Mouse (Mus musculus): ENCODE measurements at regions not wholly inside any gene's neighbourhood (a gene's known extent, or its start where the extent isn't known, plus 50 kb on each side); places are given as distances from the start of the nearest gene placed in this dataset.

GRCm38 (mm10) chr2:137687208-137687607 is 569.2 kb upstream of the Btbd3 start:
- H3K27me3 ChIP-seq (ENCODE audit: control insufficient read depth, insufficient read depth, low read length) = no peaks in the 10 kb centered on the region
- H3K9ac ChIP-seq (ENCODE audit: low read length) = no peak overlapping the region
- no peaks in the 10 kb centered on the region for H3K36me3 ChIP-seq (ENCODE audit: control insufficient read depth, insufficient read depth, low read length)
- ATAC-seq (ENCODE audit: low FRiP score) (no peak), DNase-seq (ENCODE audit: low spot score, missing footprints) (no peak)
- no peak overlapping the region for H3K4me2 ChIP-seq
- H3K4me3 ChIP-seq (ENCODE audit: low read depth, low read length) = no peak overlapping the region
- 89% methylated on average over 11 of the region's 11 CpGs for WGBS
- H3K27ac ChIP-seq (ENCODE audit: low read depth, low read length) = no peak overlapping the region
- no peaks in the 10 kb centered on the region for H3K9me3 ChIP-seq (ENCODE audit: control insufficient read depth, low read length)
- H3K4me1 ChIP-seq (ENCODE audit: control insufficient read depth, insufficient read depth, low read length) = no peaks in the 10 kb centered on the region

GRCm38 (mm10) chr2:137686735-137687134 is 569.6 kb upstream of the Btbd3 start:
- Histone ChIP-seq H3K36me3 (ENCODE audit: control insufficient read depth, insufficient read depth, low read length) (no peaks in the 10 kb centered on the region), H3K27ac (ENCODE audit: low read depth, low read length) (no peak overlapping the region), H3K27me3 (ENCODE audit: control insufficient read depth, insufficient read depth, low read length) (no peaks in the 10 kb centered on the region), H3K4me2 (no peak overlapping the region), H3K4me3 (ENCODE audit: low read depth, low read length) (no peak overlapping the region), H3K9ac (ENCODE audit: low read length) (no peak overlapping the region), H3K9me3 (ENCODE audit: control insufficient read depth, low read length) (no peaks in the 10 kb centered on the region), H3K4me1 (ENCODE audit: control insufficient read depth, insufficient read depth, low read length) (no peaks in the 10 kb centered on the region)
- WGBS = 83% methylated on average over 4 of the region's 4 CpGs
- DNase-seq (ENCODE audit: low spot score, missing footprints) = no peak
- ATAC-seq (ENCODE audit: low FRiP score) = no peak

- Histone ChIP-seq H3K4me3 (ENCODE audit: low read depth, low read length) (no peak overlapping the region), H3K27me3 (ENCODE audit: control insufficient read depth, insufficient read depth, low read length) (no peaks in the 10 kb centered on the region), H3K4me1 (ENCODE audit: control insufficient read depth, insufficient read depth, low read length) (no peaks in the 10 kb centered on the region), H3K9me3 (ENCODE audit: control insufficient read depth, low read length) (no peaks in the 10 kb centered on the region), H3K27ac (ENCODE audit: low read depth, low read length) (no peak overlapping the region), H3K9ac (ENCODE audit: low read length) (no peak overlapping the region), H3K36me3 (ENCODE audit: control insufficient read depth, insufficient read depth, low read length) (no peaks in the 10 kb centered on the region), H3K4me2 (no peak overlapping the region)
- ATAC-seq (ENCODE audit: low FRiP score) (no peak), DNase-seq (ENCODE audit: low spot score, missing footprints) (no peak)
- 100% methylated on average over 1 of the region's 1 CpGs for WGBS
Measured at GRCm38 (mm10) chr2:137681762-137682161, 565.3 kb upstream of the Jag1 start.

GRCm38 (mm10) chr2:137663171-137663570 is 546.7 kb upstream of the Jag1 start:
- no peaks in the 10 kb centered on the region for H3K4me1 ChIP-seq (ENCODE audit: control insufficient read depth, insufficient read depth, low read length)
- H3K4me3 ChIP-seq (ENCODE audit: low read depth, low read length) = no peak overlapping the region
- H3K4me2 ChIP-seq = no peak overlapping the region
- H3K27me3 ChIP-seq (ENCODE audit: control insufficient read depth, insufficient read depth, low read length) = no peaks in the 10 kb centered on the region
- ATAC-seq (ENCODE audit: low FRiP score) (no peak), DNase-seq (ENCODE audit: low spot score, missing footprints) (no peak)
- 59% methylated on average over 2 of the region's 2 CpGs for WGBS
- no peak overlapping the region for H3K27ac ChIP-seq (ENCODE audit: low read depth, low read length)
- H3K9ac ChIP-seq (ENCODE audit: low read length) = no peak overlapping the region
- H3K9me3 ChIP-seq (ENCODE audit: control insufficient read depth, low read length) = no peaks in the 10 kb centered on the region
- H3K36me3 ChIP-seq (ENCODE audit: control insufficient read depth, insufficient read depth, low read length) = no peaks in the 10 kb centered on the region

- H3K36me3 ChIP-seq (ENCODE audit: control insufficient read depth, insufficient read depth, low read length) = no peaks in the 10 kb centered on the region
- H3K27ac ChIP-seq (ENCODE audit: low read depth, low read length) = no peak overlapping the region
- H3K9me3 ChIP-seq (ENCODE audit: control insufficient read depth, low read length) = no peaks in the 10 kb centered on the region
- H3K9ac ChIP-seq (ENCODE audit: low read length) = no peak overlapping the region
- DNase-seq (ENCODE audit: low spot score, missing footprints) (no peak), ATAC-seq (ENCODE audit: low FRiP score) (no peak)
- WGBS = 88% methylated on average over 2 of the region's 2 CpGs
- no peak overlapping the region for H3K4me3 ChIP-seq (ENCODE audit: low read depth, low read length)
- H3K4me2 ChIP-seq = no peak overlapping the region
- no peaks in the 10 kb centered on the region for H3K4me1 ChIP-seq (ENCODE audit: control insufficient read depth, insufficient read depth, low read length)
- H3K27me3 ChIP-seq (ENCODE audit: control insufficient read depth, insufficient read depth, low read length) = no peaks in the 10 kb centered on the region
Measured at GRCm38 (mm10) chr2:137662216-137662615, 545.8 kb upstream of the Jag1 start.

GRCm38 (mm10) chr2:137660449-137660848 is 544.0 kb upstream of the Jag1 start:
- Histone ChIP-seq H3K4me1 (ENCODE audit: control insufficient read depth, insufficient read depth, low read length) (no peaks in the 10 kb centered on the region), H3K27ac (ENCODE audit: low read depth, low read length) (no peak overlapping the region), H3K9ac (ENCODE audit: low read length) (no peak overlapping the region), H3K9me3 (ENCODE audit: control insufficient read depth, low read length) (no peaks in the 10 kb centered on the region), H3K4me3 (ENCODE audit: low read depth, low read length) (no peak overlapping the region), H3K4me2 (no peak overlapping the region), H3K36me3 (ENCODE audit: control insufficient read depth, insufficient read depth, low read length) (no peaks in the 10 kb centered on the region), H3K27me3 (ENCODE audit: control insufficient read depth, insufficient read depth, low read length) (no peaks in the 10 kb centered on the region)
- ATAC-seq (ENCODE audit: low FRiP score) = no peak
- no peak for DNase-seq (ENCODE audit: low spot score, missing footprints)
- WGBS = 80% methylated on average over 1 of the region's 1 CpGs

GRCm38 (mm10) chr2:137654296-137654695 is 537.9 kb upstream of the Jag1 start:
- Histone ChIP-seq H3K9ac (ENCODE audit: low read length) (no peak overlapping the region), H3K27me3 (ENCODE audit: control insufficient read depth, insufficient read depth, low read length) (no peaks in the 10 kb centered on the region), H3K36me3 (ENCODE audit: control insufficient read depth, insufficient read depth, low read length) (no peaks in the 10 kb centered on the region), H3K9me3 (ENCODE audit: control insufficient read depth, low read length) (no peaks in the 10 kb centered on the region), H3K4me2 (no peak overlapping the region), H3K27ac (ENCODE audit: low read depth, low read length) (no peak overlapping the region), H3K4me1 (ENCODE audit: control insufficient read depth, insufficient read depth, low read length) (no peaks in the 10 kb centered on the region), H3K4me3 (ENCODE audit: low read depth, low read length) (no peak overlapping the region)
- WGBS = 84% methylated on average over 3 of the region's 3 CpGs
- ATAC-seq (ENCODE audit: low FRiP score) = no peak
- no peak for DNase-seq (ENCODE audit: low spot score, missing footprints)

GRCm38 (mm10) chr2:137644160-137644559 is 527.7 kb upstream of the Jag1 start:
- Histone ChIP-seq H3K4me2 (no peak overlapping the region), H3K4me3 (ENCODE audit: low read depth, low read length) (no peak overlapping the region), H3K27me3 (ENCODE audit: control insufficient read depth, insufficient read depth, low read length) (no peaks in the 10 kb centered on the region), H3K9me3 (ENCODE audit: control insufficient read depth, low read length) (no peaks in the 10 kb centered on the region), H3K36me3 (ENCODE audit: control insufficient read depth, insufficient read depth, low read length) (no peaks in the 10 kb centered on the region), H3K4me1 (ENCODE audit: control insufficient read depth, insufficient read depth, low read length) (no peaks in the 10 kb centered on the region), H3K27ac (ENCODE audit: low read depth, low read length) (no peak overlapping the region), H3K9ac (ENCODE audit: low read length) (no peak overlapping the region)
- no peak for DNase-seq (ENCODE audit: low spot score, missing footprints)
- no peak for ATAC-seq (ENCODE audit: low FRiP score)
- 88% methylated on average over 2 of the region's 2 CpGs for WGBS

GRCm38 (mm10) chr2:137643269-137644055 is 527.0 kb upstream of the Jag1 start:
- no peak for ATAC-seq (ENCODE audit: low FRiP score)
- 80% methylated on average over 10 of the region's 10 CpGs for WGBS
- no peak for DNase-seq (ENCODE audit: low spot score, missing footprints)

More at GRCm38 (mm10) chr2:137643269-137644055, 527.0 kb upstream of the Jag1 start:
- Histone ChIP-seq H3K9ac (ENCODE audit: low read length) (no peak overlapping the region), H3K27me3 (ENCODE audit: control insufficient read depth, insufficient read depth, low read length) (no peaks in the 10 kb centered on the region), H3K4me1 (ENCODE audit: control insufficient read depth, insufficient read depth, low read length) (no peaks in the 10 kb centered on the region), H3K4me3 (ENCODE audit: low read depth, low read length) (no peak overlapping the region), H3K4me2 (no peak overlapping the region), H3K36me3 (ENCODE audit: control insufficient read depth, insufficient read depth, low read length) (no peaks in the 10 kb centered on the region), H3K27ac (ENCODE audit: low read depth, low read length) (no peak overlapping the region), H3K9me3 (ENCODE audit: control insufficient read depth, low read length) (no peaks in the 10 kb centered on the region)
